ENCODE assay signal across 1 mouse cellular context in genomic region chr17:26918343-26918742, GRCm38 (mm10).
TF ChIP-seq lines count a peak whose summit lies in the region.

No protein-coding gene starts in this region.

TF ChIP-seq in CH12.LX, 34 proteins besides CTCF, POLR2A, EP300 and RAD21:
- TF ChIP-seq MAZ (IDR thresholded peaks at IDR 0.05; ENCODE audit: low read depth, low read length) (no peak), MAFK (IDR thresholded peaks at IDR 0.05; ENCODE audit: insufficient replicate concordance, low read length) (no peak), JUN (IDR thresholded peaks at IDR 0.05; ENCODE audit: insufficient read depth, low read depth, low read length) (no peak), ELF1 (IDR thresholded peaks at IDR 0.05; ENCODE audit: low read depth, low read length) (no peak), ETS1 (conservative IDR thresholded peaks at IDR 0.05; ENCODE audit: low read depth, low read length) (no peak), CHD1 (IDR thresholded peaks at IDR 0.05; ENCODE audit: low read depth, low read length) (no peak), MEF2A (IDR thresholded peaks at IDR 0.05; ENCODE audit: borderline replicate concordance, low read depth, low read length) (no peak), CHD2 (IDR thresholded peaks at IDR 0.05; ENCODE audit: low read length) (no peak), E2F4 (IDR thresholded peaks at IDR 0.05; ENCODE audit: insufficient replicate concordance, low read depth, low read length) (no peak), NRF1 (IDR thresholded peaks at IDR 0.05; ENCODE audit: low read depth, low read length) (no peak), SIN3A (IDR thresholded peaks at IDR 0.05; ENCODE audit: low read length) (no peak), HCFC1 (IDR thresholded peaks at IDR 0.05; ENCODE audit: low read depth, low read length) (no peak), TBP (conservative IDR thresholded peaks at IDR 0.05; ENCODE audit: low read depth, low read length) (no peak), IRF4 (IDR thresholded peaks at IDR 0.05; ENCODE audit: low read depth, low read length) (no peak), POLR2AphosphoS2 (IDR thresholded peaks at IDR 0.05; ENCODE audit: low read depth, low read length) (no peak)
TF ChIP-seq in CH12.LX: peak in this region for 0.
